Mouse (Mus musculus) heart, postnatal 10 days (tissue): ENCODE results near the gene Gvin1. TPM values are rescaled to one million over a fixed set of nuclear protein-coding genes. Genes with fewer than 3 reads are reported as not detected.
A peak's percentile ranks its signal among the peaks of the same experiment; 100 is the strongest.
"Not testable (repeated sequence)": the region's sequence is repeated elsewhere in the genome, so short reads cannot be mapped to it uniquely, and the experiment has no call there.

Source experiments
- DNase-seq, 2 experiments: peaks; one replicate each; pipeline ENCODE4 v3.0.0; 2021
- intact Hi-C: fragments of 180-260 bp; cut with DNase I; formaldehyde crosslinking; loops from one replicate; pipeline ENCODE4 v1.15.1; 2025
- total RNA-seq, 2 experiments: library from RNA; stranded (reverse); gene quantifications; 2 replicates each; pipeline ENCODE4 v1.2.3; 2021

Gene Gvin1
- 1 to 10 TPM; 4.3 to 5.0 TPM for total RNA-seq

DNA sequence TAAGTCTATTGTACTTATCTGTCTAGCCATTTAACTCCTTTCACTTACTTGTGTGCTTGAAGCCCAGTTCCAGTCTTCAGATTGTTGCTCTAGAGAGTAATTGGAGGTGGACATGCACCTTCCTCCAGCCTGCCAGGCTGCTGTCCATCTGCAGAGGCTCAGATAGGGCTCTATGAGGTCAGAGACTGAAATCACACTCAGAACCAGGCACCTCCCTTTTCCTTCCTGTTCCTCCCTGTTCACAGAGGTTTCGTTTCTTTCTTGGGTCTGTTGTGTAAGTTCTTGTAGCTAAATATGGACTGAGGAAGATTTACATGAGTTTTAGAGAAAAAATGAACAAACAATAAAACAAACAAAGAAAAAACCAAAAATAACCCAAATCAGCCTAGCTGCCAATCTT lies at the start of gene Gvin1:
Gene Gvin1 (minus strand): TSS at position 150 of the 400 bp plus-strand sequence.
- DNase-seq = peak in 1 of 2 experiments; percentile 7
- intact Hi-C loops = not testable (repeated sequence)

DNA sequence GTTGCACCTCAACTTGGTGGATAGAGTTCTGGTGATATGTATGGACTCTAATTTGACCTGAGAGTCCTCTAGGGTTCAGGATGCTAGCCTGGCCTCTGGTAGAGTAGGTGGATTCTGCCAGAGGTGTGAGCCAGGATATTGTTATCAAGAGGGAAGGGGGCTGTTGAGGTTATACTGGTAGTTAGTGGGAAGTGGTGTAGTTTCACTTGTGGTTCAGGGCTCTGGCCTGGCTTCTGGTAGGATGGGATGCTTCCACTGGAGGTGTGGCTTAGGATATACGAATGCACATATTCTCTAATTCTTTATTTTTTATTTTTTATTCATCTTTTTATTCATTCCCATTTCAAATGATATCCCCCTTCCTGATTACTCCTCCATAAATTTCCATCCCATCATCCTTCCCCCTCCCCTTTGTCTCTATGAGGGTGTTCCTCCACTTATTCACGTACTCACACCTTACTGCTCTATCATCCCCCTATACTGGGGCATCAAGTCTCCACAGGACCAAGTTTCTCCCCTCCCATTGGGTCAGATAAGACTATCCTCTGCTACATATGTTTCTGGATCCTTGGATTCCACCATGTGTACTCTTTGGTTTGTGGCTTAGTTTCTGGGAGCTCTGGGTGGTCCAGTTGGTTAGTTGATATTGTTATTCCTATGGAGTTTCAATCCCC lies 36.9 kb upstream of the Gvin1 start:
- intact Hi-C loops = no loop called here
- DNase-seq = no peak

DNA sequence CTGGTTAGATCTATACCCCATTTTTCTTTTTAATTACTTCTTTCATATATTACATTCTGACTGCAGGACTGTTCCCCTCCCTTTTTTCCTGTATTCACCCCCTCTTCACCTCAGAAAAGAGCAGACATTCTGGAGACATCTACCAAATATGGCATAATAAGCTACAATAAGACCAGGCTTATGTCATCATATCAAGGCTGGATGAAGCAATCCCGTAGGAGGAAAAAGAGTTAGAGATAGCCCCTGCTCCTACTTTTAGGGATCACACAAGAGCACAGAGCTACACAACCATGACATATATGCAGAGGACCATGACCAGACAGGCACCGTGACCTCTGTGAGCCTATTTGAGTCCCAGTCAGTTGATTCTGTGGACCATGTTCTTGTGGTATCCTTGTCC lies 33.8 kb upstream of the Gvin1 start:
- DNase-seq = no peak
- intact Hi-C loops = no loop called here

DNA sequence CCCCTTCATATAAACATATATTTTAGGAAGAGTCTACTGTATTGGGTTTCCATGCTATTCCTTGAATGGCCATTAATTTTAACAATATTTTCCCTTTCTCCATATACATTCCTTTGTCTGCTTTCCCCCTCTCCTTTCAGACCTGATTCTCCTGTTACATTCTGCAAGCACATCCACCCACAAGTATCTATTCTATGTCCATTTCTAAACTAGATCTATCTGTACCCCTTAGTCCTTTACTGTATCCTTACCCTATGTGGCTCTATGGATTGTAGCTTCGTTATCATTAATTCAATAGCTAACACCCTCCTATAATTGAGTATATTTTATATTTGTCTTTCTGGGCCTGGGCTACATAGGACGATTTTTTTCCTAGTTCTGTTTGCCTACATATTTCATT lies 33.1 kb upstream of the Gvin1 start:
- DNase-seq = no peak
- intact Hi-C loops = no loop called here

DNA sequence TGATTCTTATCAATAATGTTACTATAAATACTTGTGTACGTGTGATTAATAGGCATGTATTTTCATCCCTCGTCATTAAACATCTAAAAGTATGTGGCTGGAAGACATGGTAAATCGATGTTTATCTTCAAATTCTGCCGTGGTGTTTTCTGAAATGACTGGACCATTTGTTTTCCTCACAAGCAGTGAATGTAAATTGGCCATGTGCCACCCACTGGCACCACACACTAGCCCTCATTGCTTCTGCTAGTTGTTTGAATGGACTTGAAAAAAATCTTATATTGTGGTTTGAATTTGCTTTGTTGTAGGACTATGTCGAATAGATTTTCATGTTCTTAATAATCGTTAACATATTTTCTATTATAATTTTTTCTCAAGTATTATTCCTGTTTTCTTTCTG lies 30.5 kb upstream of the Gvin1 start:
- intact Hi-C loops = no loop called here
- DNase-seq = no peak

DNA sequence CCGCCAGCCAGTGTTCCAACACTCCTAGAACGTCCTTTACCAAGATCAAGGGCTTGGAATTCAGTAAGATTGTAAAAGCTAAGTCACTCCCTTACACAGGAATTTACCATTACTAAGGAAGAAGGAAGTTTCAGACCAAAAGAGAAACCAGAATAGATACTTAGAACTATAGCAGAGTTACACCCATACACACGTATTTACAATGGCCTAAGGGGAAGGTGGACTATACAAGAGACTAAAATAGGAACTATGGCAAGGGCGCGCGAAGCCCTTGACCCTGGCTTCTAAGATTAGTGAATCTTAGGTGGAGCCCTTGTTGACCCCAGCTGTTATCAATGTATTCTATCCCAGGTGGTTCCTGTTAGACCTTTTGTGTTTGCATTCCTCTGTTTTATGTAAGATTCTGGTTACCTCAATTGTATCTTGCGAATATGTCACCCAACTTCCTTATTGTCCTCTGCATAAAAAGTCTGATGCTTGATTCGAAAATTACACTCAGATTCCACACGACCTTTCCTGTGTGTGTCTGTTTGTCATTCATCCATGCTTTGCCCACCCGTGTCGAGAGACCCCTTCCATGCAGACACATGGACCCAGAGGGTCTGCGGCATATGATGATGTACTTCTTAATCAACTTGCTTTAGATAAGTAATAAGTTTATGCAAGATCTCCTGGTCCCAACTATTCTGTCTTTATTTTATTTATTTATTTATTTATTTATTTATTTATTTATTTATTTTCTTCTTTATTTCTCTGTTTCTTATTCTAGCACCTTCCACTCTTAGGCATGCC lies 25.6 kb upstream of the Gvin1 start:
- intact Hi-C loops = not testable (repeated sequence)

DNA sequence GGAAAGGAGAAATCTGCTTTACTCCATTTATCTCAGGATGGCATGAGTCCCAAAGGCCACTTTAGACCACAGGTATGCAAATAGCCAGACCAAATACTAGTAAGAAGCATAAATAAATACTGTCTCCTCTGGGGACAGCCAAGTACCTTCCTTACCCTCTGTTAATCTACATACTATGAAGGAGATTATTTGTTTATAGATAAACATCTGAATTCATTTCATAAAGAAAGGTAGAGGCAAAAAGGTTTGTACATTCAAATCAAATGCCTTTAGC lies 22.0 kb upstream of the Gvin1 start:
- intact Hi-C loops = loop anchor here (10.0 kb wide), 1 partner anchor 278 kb away; no protein-coding TSS in a partner anchor
- no peak for DNase-seq

More for the DNA sequence above, 25.6 kb upstream of the Gvin1 start:
- not testable (repeated sequence) for DNase-seq

DNA sequence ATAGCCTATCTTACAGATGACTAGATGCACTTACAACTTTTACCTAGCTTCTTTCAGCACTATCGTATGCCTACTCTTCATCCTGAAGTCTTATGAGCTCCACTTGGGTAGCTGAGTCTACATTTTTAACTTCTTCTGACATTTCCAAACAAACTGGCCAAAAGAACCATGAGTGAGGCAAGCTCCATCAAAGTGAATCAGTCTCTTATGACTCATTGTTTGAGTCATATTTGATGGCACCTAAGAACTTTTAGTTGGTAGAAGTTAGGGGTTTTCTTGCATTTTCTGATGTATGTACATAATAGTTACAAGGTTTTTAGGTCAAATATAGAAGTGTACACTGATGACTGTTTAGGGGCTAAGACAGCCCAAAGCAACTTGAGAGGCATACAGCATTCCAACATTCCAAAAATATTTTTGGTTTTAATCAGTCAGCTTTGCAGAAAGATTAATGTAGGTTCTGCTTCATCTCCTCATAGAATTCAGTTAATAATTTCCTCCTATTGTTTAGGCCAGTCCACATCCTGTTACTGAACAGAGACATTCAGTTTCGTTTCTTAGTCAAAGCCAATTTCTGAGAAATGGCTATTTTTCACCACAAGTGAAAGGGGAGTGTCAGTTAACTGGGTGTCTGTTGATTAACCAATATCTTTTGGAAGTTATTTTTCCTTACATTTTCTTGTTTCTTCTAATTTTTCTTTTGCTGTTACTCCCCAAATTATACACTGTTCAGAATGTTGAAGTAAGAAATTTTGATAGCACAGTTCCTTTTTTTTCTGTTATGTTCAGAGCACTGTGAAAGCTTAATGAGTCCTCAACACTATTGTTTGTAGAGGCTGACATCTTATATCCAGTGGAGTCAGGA lies 21.4 kb upstream of the Gvin1 start:
- peak in 1 of 2 experiments; percentile 11 for DNase-seq
- intact Hi-C loops = loop anchor here (10.0 kb wide), 1 partner anchor 278 kb away; no protein-coding TSS in a partner anchor

DNA sequence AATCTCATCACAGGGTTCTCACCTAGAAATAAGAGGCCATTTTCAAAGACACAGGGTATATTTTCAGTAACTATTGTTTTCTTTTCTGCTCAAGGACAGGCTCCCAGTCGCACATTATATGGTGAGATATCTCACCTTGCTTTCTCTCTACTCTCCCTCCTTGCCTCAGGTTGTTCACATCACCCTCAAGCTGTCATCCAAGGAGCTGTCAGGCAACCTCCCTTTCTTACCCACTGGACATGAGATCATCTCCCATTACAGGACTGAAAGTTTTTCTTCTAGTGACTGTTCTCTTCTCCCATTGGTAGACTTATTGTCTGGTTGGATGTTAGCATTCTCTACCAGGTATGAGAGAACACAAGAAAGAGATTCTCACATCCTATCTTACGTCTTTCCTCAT lies 20.5 kb upstream of the Gvin1 start:
- no peak for DNase-seq
- intact Hi-C loops = loop anchor here (10.0 kb wide), 1 partner anchor 279 kb away; no protein-coding TSS in a partner anchor

DNA sequence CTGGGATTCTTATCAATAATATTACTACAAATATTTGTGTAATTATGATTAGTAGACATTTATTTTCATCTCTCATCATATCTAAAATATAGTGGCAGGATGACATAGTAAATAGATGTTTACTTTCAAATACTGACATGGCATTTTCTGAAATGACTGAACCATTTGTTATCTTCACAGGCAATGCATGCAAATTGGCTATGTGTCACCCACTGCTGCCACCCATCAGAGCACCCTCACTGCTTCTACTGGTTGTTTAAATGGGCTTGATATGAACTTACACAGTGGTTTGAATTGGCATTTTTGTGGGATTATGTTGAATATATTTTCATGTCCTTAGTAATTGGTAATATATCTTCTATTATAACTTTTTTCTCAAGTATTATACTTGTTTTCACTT lies 784 bp upstream of the Gvin1 start:
- intact Hi-C loops, DNase-seq: not testable (repeated sequence)

DNA sequence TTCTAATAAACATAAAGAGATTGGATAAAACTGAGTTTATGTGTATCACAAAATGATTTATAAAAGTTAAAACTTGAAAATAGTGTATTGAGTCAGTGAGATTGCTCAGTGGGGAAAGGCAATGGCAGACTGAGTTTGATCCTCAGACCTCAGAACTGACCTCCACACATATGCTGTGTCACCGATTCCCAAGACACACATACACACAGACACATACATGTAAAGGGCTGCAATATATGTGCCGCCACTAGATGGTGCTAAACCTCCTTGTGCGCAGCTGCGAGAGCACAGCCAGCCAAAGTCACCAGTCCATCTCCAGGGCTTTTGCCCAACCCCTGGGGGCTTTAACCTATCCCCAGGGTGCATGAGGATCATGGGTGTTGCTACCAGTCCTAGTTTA lies 1.4 kb downstream of the Gvin1 start:
- intact Hi-C loops, DNase-seq: not testable (repeated sequence)

DNA sequence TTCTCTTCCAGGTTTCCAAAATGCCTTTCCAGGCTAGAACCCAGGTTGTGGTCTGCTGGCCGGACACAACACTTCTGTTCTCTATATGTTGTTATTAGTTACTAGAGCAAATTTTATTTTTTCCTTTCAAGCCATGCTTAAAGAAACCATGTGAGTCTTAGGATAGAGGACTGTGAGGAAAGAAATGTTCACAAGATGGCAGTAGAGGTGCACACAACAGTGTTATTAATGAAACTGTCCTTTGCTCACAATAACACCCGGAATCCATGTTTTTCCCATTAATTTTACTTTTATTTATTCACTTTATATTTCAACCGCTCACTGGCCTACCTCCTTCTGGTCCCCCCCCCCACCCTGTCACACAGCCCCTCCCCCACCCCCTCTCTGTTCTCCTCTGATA lies 8.5 kb downstream of the Gvin1 start:
- intact Hi-C loops = not testable (repeated sequence)

DNA sequence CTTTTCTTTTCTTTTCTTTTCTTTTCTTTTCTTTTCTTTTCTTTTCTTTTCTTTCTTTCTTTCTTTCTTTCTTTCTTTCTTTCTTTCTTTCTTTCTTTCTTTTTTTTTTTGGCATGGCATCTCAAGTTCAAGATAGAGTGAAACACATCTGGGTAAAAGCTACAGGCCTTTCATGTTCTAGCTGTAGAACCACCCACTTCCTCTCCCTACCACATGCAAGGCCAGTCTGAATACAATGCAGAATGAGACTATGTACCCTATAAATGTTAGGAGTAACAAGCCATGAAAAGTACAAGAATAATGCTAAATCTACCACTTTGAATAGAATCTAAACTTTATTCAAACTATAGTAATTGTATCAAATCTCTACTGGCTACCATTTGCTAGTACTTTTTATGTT lies 38.1 kb downstream of the Gvin1 start:
- DNase-seq, intact Hi-C loops: not testable (repeated sequence)

More for the DNA sequence above, 8.5 kb downstream of the Gvin1 start:
- peak in 1 of 2 experiments; percentile 0 for DNase-seq

DNA sequence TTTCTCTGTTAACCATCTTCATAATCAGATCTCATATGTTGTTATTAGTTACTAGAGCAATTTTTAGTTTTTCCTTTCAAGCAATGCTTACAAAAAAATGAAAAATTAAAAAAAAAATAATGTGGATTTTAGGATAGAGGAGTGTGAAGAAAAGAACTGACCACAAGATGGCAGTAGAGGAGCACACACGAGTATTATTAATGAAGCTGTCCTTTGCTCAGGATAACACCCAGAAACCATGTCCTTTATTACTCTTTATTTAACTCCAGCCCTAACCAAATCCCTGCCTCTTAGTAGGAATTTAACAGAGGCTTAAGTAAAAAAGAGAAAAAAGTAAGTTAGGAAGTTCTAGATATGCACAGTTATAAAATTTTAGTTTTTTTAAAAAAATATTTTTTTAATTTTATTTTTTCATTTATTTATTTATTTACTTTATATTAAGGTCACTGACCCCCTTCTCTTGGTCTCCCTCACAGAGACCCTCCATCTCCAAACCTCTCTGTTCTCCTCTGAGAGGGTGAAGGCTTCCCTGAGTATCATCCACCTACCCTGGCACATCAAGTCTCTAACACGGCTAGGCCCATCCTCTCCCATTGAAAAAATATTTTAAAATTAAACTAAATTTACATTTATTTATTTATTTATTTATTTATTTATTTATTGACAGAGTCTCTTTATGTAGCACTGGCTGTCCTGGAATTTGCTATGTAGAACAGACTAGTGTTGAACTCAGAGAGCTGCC lies 69.9 kb downstream of the Gvin1 start:
- DNase-seq, intact Hi-C loops: not testable (repeated sequence)

DNA sequence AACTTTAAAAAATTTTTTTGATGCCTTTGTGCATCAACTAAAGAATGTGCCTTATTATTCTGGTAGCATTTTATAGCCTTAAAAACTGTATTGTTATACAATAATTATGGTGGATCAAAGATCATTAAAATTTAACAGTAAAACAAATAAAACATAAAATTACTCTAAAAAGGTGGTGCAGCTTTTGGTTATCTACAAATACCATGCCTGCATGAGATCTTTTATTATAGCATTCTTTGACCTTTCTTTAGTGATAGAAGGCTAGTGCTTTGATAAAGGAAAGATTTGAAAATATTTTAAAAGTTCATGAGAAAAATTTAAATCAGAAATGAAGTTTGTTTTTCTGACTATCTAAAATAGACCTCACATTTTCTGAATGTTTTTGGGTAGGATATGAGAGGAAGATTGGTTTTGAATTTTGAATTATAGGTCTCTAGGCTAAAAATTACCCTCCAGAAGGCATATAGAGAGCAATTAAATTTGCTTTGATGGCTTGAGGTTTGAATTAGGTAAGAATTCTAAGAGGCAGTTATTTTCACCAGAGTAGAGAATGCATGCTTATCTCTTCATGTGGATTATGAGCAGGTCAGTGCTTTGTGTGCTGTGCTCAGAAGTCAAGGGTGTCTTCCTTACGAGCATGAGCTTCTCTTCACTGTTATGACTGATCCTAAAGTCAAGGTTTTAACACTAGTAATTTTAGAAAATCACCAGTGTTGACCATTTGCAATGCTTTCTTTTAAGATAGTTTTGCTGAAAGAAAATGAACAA lies 73.8 kb downstream of the Gvin1 start:
- intact Hi-C loops, DNase-seq: not testable (repeated sequence)

DNA sequence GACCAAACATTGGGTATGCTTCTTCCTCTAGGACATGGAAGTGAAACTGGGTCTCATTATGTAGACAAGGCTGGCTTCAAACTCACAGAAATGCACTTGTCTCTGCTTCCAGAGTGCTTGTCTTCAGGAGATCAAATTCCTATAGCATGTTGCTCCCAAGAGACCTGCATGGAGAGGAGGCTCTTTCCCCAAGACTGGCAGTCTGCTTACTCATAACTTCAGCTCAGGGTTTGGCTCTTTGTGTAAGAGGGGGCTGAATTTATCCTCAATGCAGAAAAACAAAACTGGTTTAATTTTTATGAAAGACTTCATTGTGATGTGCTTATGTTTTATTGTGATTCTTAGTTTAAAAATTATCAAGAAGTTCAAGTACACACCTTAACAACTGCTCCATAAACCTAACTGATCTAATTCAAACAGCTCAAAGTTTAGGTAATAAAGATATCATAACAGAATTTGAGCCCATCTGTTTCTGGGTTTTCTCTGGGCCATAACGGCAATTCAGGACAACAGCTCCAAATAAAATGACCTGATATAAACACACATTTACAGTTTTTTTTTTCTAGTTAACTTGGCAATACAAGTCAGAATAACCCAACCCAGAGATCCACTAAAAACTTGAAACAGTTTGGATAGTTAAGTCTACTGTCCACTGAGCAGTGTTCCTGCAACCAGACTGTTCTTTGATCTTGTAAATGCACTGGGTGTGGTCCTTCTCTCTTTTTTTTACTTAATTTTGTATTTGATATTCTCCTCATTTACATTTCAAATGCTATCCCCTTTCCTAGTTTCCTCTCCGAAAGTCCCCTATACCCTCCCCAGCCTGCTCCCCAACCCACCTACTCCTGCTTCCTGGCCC lies 97.8 kb downstream of the Gvin1 start:
- intact Hi-C loops, DNase-seq: not testable (repeated sequence)
